Comparison of ENCODE assay signal across 8 mouse cellular contexts in genomic region chr11:31949331-31949785, GRCm38 (mm10). TPM values are rescaled to one million over a fixed set of nuclear protein-coding genes. Genes with fewer than 3 reads are reported as not detected.
DNase-seq lines count a peak whose midpoint lies in the region; ATAC-seq and TF ChIP-seq lines count a peak whose summit lies in the region.

No protein-coding gene starts in this region.

- H3K4me1 ChIP-seq in G1E (ENCODE audit: insufficient read depth, low read depth, low read length): peaks cover 21% of the 10 kb centered on the region
- peaks cover 23% of the 10 kb centered on the region for H3K4me1 ChIP-seq in erythroblast, embryonic 14.5 days (ENCODE audit: control insufficient read depth)
- H3K4me1 ChIP-seq in lung, embryonic 14.5 days (ENCODE audit: insufficient read depth): no peaks in the 10 kb centered on the region
- peaks cover 3% of the 10 kb centered on the region for H3K4me1 ChIP-seq in olfactory bulb, adult 2 months (ENCODE audit: control insufficient read depth, insufficient read depth, low read length)

- peak; percentile 66 for ATAC-seq in G1E (ENCODE audit: extremely low read depth, insufficient number of reproducible peaks, low FRiP score, poor library complexity, severe bottlenecking)
- peak; percentile 85 for ATAC-seq in lung, embryonic 14.5 days (ENCODE audit: insufficient read depth)

- TF ChIP-seq CTCF in G1E (IDR thresholded peaks at IDR 0.05; ENCODE audit: low read depth, low read length): 0 out of 2 replicates have a peak, but pooled peaks have one; percentile 13
- peak; percentile 74 for TF ChIP-seq CTCF in brain, embryonic 14.5 days (IDR thresholded peaks at IDR 0.05; ENCODE audit: borderline replicate concordance, extremely low read depth, insufficient read depth, insufficient read length)
- peak; percentile 84 for TF ChIP-seq CTCF in lung, embryonic 14.5 days (IDR thresholded peaks at IDR 0.05; ENCODE audit: low read depth)
- no peak for TF ChIP-seq CTCF in olfactory bulb, adult 2 months (IDR thresholded peaks at IDR 0.05; ENCODE audit: insufficient read depth, low read depth, low read length)

- no peaks in the 10 kb centered on the region for H3K36me3 ChIP-seq in G1E (replicated peaks)
- H3K36me3 ChIP-seq in erythroblast, embryonic 14.5 days (ENCODE audit: control insufficient read depth): no peaks in the 10 kb centered on the region
- no peaks in the 10 kb centered on the region for H3K36me3 ChIP-seq in lung, embryonic 14.5 days (ENCODE audit: insufficient read depth)

- peak overlapping the region; percentile 57 for H3K4me2 ChIP-seq in lung, embryonic 14.5 days

- H3K27me3 ChIP-seq in G1E (ENCODE audit: insufficient read depth, low read length): peaks cover 24% of the 10 kb centered on the region
- peaks cover 3% of the 10 kb centered on the region for H3K27me3 ChIP-seq in erythroblast, embryonic 14.5 days (ENCODE audit: control insufficient read depth)
- H3K27me3 ChIP-seq in lung, embryonic 14.5 days (ENCODE audit: insufficient read depth, low read length): no peaks in the 10 kb centered on the region

- DNase-seq in G1E (ENCODE audit: low spot score): peak; percentile 48
- DNase-seq in brain, embryonic 14.5 days (ENCODE audit: low read depth): peak; percentile 92
- DNase-seq in heart, postnatal 4 days: peak; percentile 83
- peak; percentile 64 to 90 for DNase-seq in layer of hippocampus, adult 18-20 months (ENCODE audit: low spot score in 2 of 2)
- DNase-seq in lung, embryonic 14.5 days: peak; percentile 96
- DNase-seq in thymus, postnatal 14 days: peak; percentile 81

- 1% methylated on average over 17 of the region's 17 CpGs for WGBS in lung, embryonic 14.5 days
- under 1% methylated on average over 17 of the region's 17 CpGs for WGBS in olfactory bulb, adult 2 months

- H3K4me3 ChIP-seq in G1E (ENCODE audit: low read depth, low read length): peak overlapping the region; percentile 69
- H3K4me3 ChIP-seq in erythroblast, embryonic 14.5 days (replicated peaks): peak overlapping the region; percentile 65
- peak overlapping the region; percentile 38 for H3K4me3 ChIP-seq in lung, embryonic 14.5 days (ENCODE audit: low read depth, low read length)
- peak overlapping the region; percentile 32 for H3K4me3 ChIP-seq in olfactory bulb, adult 2 months (ENCODE audit: insufficient read depth, low read depth, low read length)

- no peaks in the 10 kb centered on the region for H3K9me3 ChIP-seq in G1E (replicated peaks)
- no peaks in the 10 kb centered on the region for H3K9me3 ChIP-seq in erythroblast, embryonic 14.5 days (ENCODE audit: control insufficient read depth, low read length)
- no peaks in the 10 kb centered on the region for H3K9me3 ChIP-seq in lung, embryonic 14.5 days (ENCODE audit: low read depth, low read length)

- no peak overlapping the region for H3K27ac ChIP-seq in lung, embryonic 14.5 days (ENCODE audit: low read depth)
- H3K27ac ChIP-seq in olfactory bulb, adult 2 months (ENCODE audit: insufficient read depth, low read depth, low read length): no peak overlapping the region

- TF ChIP-seq POLR2A in brain, embryonic 14.5 days (IDR thresholded peaks at IDR 0.05; ENCODE audit: borderline replicate concordance, extremely low read depth, insufficient read depth, insufficient read length, poor library complexity, severe bottlenecking): no peak
- TF ChIP-seq POLR2A in olfactory bulb, adult 2 months (IDR thresholded peaks at IDR 0.05; ENCODE audit: insufficient read depth, low read depth, low read length): no peak

- H3K9ac ChIP-seq in lung, embryonic 14.5 days: 0 out of 2 replicates have a peak overlapping the region, but pooled peaks have one; percentile 42

RNA-seq across cellular contexts. Expression of gene 4930524B15Rik, which starts 16.0 kb away (rescaled TPM):
- total RNA-seq in G1E (2014; fragmentation: Nextera tagmentation) (not detected in 2 replicates), G1E (2017) (not detected in 2 replicates)
- polyA plus RNA-seq in G1E (2012): not detected in 2 replicates
- 0.33 TPM in 2 replicates for polyA plus RNA-seq in brain, embryonic 14.5 days (2012; rRNA removed)
- not detected in 2 replicates for polyA plus RNA-seq in erythroblast, embryonic 14.5 days (2012)
- total RNA-seq in heart, postnatal 4 days (2021): not detected
- total RNA-seq in layer of hippocampus, adult 18-20 months (2021): not detected
- 0.12 TPM in 1 of 2 replicates, not detected in the other for polyA plus RNA-seq in lung, embryonic 14.5 days (2014; fragmentation: Nextera tagmentation; extraction: Ambion mirVana)
- not detected in 2 replicates for polyA plus RNA-seq in olfactory bulb, adult 2 months (2012; ENCODE audit: insufficient read depth, insufficient read length, low replicate concordance, missing spikeins)

RNA-seq across cellular contexts. Expression of gene Nsg2, which starts 50.9 kb away (rescaled TPM):
- not detected in 2 replicates for total RNA-seq in G1E (2014; fragmentation: Nextera tagmentation)
- total RNA-seq in G1E (2017): 0.46 and 0.49 TPM in 2 replicates
- not detected in 2 replicates for polyA plus RNA-seq in G1E (2012)
- polyA plus RNA-seq in brain, embryonic 14.5 days (2012; rRNA removed): 951 and 982 TPM in 2 replicates
- polyA plus RNA-seq in erythroblast, embryonic 14.5 days (2012): not detected in 2 replicates
- total RNA-seq in heart, postnatal 4 days (2021): 1 to 10 TPM; 4.1 to 4.8 TPM
- total RNA-seq in layer of hippocampus, adult 18-20 months (2021): 100 to 1,000 TPM; 720 to 722 TPM
- 0.25 and 0.55 TPM in 2 replicates for polyA plus RNA-seq in lung, embryonic 14.5 days (2014; fragmentation: Nextera tagmentation; extraction: Ambion mirVana)
- polyA plus RNA-seq in olfactory bulb, adult 2 months (2012; ENCODE audit: insufficient read depth, insufficient read length, low replicate concordance, missing spikeins): 206 and 450 TPM in 2 replicates

Comparison
In these comparisons a context has a peak if more than half of its experiments do, and no peak if none do; other contexts are left out.
1. RNA of gene Nsg2, which starts 50.9 kb away (polyA plus RNA-seq): 951 to 982 TPM in brain, embryonic 14.5 days and 206 to 450 TPM in olfactory bulb, adult 2 months; 0.25 to 0.55 TPM in lung, embryonic 14.5 days, not detected in G1E and not detected in erythroblast, embryonic 14.5 days; every median in the first group is over 100 times any median in the second.
2. Peak in every context shown above with its lines, with median percentiles within 50 percentile points of each other: DNase-seq and H3K4me3 ChIP-seq.